Mouse (Mus musculus) mouse trophoblast stem cell (cell line): ENCODE data around the gene Gtdc1.

Source experiments
- in situ Hi-C, 2 experiments: fragments of 300-500 bp; cut with MseI, MboI; formaldehyde crosslinking; loops; 2 replicates in 1 of 2; 3 replicates in 1 of 2; pipeline ENCODE4 v1.15.1; 2025

The Gtdc1 gene

DNA sequence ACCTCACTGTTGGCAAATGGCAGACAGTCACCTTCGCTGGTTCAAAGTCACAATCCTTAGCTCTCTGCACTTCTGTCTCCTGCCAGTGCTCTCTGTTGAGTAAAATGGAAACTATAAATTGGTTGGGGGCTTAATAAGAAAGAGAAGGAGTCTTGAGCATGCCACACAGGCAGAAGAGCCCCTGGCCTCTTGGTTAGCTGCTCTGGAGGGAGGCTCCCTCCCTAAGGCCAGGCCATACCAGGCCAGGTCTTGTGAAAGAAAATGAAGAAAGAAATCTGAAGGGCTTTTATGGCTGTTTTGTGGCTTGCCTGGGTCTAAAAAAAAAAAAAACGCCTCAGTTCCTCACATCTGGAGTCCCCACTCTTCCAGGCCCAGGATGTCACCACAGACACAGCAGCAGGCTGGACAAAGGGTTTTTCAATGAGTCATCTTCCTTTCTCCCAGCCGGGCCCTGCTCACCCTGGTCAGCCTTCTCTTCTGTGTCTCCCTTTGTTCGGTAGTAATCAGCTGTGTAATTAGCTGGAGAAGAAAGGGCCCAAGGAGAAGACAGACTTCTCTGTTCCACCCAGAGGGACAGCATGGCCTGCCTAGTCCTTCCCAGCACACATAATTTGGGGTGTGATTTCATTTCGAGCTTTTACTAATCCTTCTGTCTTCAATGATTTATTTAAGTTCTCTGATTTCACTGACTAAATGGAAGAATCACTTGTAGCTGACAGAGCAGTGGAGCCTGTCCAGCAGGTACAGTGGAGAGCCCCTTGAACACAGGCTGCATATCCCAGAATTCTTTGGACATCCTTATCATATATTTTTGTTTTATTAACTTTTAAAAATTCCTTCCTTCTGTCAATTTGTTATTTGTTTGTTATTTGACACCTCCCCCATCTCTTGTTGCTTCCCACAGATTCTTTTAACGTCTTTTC, 401.1 kb downstream of the Gtdc1 start:
- in situ Hi-C loops: no loop called here

- in situ Hi-C loops: no loop called here
These were observed 402.1 kb downstream of the Gtdc1 start for GRCm38 (mm10) chr2:44525187-44525919.

- in situ Hi-C loops: no loop called here
These were observed 408.2 kb downstream of the Gtdc1 start for GRCm38 (mm10) chr2:44519236-44519635.

DNA sequence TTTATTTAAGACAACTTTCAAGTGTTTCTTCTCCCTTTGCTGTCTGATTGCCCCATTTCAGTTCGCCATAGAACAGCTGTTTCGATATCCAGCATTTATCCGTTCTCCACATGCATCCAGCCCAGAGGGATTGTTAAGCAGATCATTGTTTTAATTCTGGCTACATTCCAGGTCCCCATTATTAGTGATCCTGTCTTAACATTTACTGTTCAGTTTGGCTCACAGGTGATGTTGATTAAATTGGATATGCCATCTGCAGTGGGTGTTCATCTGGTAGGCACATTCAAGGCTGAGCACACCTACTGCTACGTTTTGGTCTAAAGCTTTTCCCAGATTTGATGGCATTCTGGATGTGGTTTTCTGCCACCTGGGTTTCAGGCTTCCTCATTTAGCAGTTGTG, 409.4 kb downstream of the Gtdc1 start:
- in situ Hi-C loops: no loop called here
